Mouse (Mus musculus) hindlimb bud, embryonic 11.5 days (tissue): Measurements from ENCODE around the gene Adamts2.

Experiments used
- DNase-seq: peaks from one replicate; pipeline ENCODE4 v3.0.0-alpha.2; 2012; ENCODE audit warnings: low read depth, low spot score; ENCODE audit errors: extremely low spot score

The Adamts2 gene

GRCm38 (mm10) chr11:50601641-50602355 is at the start of gene Adamts2:
TSS of gene Adamts2 (plus strand) at chr11:50602084.
- DNase-seq, result no peak

GRCm38 (mm10) chr11:50557064-50557463 is 44.8 kb upstream of the Adamts2 start:
- DNase-seq, result no peak

GRCm38 (mm10) chr11:50559108-50559507 is 42.8 kb upstream of the Adamts2 start:
- peak; percentile 16 for DNase-seq

DNA sequence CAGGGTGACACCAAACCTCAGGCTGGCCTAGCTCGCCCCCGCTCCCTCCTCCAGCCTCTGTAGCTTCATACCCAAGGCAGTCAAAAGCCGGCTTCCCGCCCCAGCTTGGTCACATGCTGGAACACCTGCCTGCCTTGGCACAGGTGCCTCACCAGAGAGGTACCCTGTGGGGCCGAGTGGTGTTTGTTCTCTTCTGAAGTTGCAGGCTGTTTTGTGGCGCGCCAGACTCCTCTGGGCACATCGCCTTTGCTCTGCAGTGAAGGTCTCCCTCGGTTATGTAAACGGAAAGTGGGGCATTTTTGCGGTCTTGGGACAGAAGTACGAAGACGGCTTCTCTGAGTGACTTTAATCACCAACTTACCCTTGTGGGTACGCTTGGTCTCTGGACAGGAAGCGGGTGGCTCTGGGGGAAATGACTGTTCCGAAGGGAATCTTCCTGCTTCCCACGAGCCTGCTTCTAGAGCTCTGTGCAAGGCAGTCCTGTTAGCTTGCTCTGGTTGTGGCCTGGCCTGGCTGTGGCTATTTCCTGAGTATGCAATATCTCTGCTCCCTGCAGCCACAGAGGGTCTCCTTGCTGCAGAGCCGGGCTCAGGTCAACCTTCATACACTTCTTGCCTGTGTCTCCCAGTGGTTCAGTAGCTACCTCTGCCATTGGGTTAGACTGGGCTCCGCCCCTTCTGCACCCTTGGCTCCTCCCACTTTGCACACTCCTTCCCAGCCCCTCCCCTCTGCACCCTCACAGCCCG is 36.2 kb upstream of the Adamts2 start:
- DNase-seq, result no peak

DNA sequence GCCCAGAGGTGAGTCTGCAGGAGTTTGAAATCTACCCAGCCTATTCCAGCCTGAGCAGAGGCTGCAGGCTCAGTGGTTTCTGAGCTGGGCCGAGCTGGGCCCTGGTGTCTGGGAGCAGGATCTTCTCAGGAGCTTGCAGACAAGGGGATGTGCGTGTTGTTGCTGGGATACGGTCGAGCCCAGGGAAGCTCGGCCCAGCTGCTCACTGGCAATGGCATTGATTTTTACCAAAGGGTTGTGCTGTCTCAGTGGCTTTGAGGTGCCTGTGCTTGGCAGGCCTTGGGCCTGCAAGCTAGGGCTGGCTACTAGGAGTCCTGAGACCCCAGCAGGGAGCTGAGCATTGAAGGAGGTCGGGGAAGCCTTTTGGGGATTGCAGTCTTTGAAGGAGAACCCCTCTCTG is 30.4 kb upstream of the Adamts2 start:
- no peak for DNase-seq

DNA sequence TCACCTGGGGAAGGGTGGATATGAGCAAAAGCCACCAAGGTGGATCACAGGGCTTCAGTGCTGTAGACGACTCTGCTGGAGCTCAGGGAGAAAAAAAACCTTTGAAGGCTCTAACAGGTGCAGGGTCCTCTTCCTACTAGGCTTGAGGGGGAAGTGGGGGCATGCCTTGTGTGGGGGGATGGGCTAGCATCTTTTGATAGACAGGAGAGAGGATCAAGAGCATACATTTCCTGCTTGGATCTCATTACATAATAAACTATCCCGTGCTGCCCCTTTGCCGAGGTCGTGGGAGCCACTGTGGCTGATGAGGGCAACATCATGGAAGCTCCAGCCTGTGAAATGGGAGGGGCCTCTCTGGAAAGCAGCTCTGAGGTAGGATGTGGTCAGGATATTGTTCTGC is 25.4 kb upstream of the Adamts2 start:
- DNase-seq, result no peak

- DNase-seq, result no peak
Observed at GRCm38 (mm10) chr11:50587026-50587425, 14.9 kb upstream of the Adamts2 start.

DNA sequence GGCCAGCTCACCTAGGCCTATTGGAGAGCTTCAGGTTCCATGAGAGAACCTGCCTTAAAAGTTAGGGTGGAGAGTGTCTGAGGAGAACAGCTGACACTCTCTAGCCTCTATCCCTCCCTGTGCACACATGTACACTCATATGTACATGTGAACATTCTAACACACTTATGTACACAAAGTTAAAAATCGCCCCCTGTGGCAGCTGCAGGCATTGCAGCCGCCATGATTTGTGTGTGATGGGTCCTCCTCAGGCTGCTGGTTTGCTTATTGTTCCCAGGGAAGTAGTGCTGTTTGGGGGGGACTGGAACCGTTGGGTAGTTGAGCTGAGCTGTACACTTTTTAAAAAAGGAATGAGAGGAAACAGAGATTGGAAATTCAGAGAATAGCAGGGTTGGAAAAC is 14.1 kb upstream of the Adamts2 start:
- DNase-seq, result no peak

DNA sequence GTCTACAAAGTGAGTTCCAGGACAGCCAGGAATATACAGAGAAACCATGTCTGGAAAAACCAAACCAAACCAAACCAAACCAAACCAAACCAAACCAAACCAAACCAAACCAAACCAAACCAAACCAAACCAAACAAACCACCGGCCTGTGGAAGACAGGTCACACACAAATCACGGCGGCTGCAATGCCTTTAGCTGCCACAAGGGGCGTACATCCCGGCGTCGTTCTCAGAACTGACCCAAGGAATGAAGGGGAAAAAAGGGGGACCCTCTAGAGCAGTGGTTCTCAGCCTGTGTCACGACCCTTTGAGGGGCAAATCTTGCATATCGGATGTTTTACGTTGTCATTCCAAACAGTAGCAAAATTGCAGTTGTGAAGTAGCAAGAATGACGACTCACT is 12.8 kb upstream of the Adamts2 start:
- no peak for DNase-seq

- DNase-seq, result no peak
Observed at GRCm38 (mm10) chr11:50591053-50591452, 10.8 kb upstream of the Adamts2 start.

GRCm38 (mm10) chr11:50592892-50593553 is 8.9 kb upstream of the Adamts2 start:
- DNase-seq, result no peak

- no peak for DNase-seq
Observed at GRCm38 (mm10) chr11:50596571-50596970, 5.3 kb upstream of the Adamts2 start.

GRCm38 (mm10) chr11:50599156-50599555 is 2.7 kb upstream of the Adamts2 start:
- DNase-seq, result no peak

- no peak for DNase-seq
Observed at GRCm38 (mm10) chr11:50602356-50603081, 635 bp downstream of the Adamts2 start.

DNA sequence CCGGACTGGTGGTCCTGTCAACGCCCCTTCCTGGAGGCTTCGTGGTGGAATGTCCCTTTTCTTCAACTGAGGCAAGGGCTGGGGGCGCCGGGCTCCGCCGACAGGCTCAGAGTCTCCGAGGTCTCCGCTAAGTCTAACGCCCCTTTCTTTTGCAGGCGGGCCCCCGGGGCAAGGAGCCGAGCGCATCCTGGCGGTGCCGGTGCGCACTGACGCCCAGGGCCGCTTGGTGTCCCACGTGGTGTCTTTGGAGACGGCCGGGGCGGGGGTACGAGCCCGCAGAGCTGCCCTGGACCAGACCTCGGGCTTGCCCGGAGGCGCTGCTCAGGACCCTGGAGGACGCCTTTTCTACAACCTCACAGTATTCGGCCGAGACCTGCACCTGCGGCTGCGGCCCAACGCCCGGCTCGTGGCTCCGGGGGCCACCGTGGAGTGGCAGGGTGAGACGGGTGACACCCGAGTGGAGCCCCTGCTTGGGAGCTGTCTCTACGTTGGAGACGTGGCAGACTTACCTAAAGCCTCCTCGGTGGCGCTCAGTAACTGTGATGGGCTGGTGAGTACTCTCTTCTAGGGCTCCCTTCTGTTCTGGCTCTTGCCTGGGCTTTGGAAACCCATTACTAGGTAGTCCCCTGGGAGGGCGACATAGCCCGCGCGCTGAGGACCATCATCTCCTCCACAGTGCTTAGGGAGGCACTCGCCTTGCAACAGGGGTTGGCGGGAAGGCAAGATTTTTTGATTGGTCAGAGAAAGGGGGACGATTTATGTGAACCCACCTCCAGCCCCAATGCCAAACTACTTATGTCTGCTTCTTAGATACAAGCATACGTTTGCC is 1.4 kb downstream of the Adamts2 start:
- no peak for DNase-seq

DNA sequence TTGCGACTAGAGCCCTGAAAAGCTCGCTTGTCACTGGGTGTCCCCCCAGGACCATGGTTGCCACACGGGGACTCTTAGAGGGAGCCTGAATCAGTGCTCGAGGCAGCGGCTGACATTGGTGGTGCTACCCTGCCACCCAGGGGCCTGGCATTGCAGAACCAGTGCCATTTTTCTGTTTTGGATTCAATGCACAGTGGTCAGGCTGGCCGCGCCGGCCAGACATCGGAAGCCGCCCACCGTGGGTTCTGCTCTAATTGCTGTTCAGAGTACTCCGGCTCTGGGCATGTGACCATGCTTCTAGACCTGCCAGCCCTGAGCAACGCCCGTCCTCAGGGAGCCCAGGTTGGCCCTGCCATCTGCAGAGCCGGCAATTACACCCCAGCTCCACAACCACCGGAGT is 2.5 kb downstream of the Adamts2 start:
- no peak for DNase-seq

GRCm38 (mm10) chr11:50611181-50611580 is 9.3 kb downstream of the Adamts2 start:
- no peak for DNase-seq

DNA sequence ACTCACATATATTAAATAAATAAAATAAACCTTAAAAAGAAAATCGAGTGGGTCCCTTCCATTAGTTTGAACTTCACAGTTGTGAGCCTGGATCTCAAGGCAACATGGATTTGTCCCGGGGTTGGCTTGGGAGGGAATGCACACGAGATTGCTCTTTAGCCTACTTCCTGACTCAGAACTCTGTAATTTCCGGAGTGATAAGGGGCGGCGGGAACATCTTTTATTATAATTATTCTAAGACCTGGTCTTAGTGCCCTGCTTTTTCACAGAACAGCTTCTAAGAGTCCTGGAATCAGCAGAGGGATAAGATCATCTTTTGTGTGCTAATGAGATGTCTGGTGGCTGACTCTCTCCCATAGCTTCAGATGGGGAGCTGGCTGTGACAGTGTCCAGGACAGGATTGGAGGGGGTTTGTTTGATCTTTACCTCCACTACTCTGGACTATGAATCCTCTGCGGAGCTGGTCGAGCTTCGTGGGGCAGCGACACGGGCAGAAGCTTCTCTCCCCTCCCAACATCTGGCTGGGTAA is 15.2 kb downstream of the Adamts2 start:
- no peak for DNase-seq

DNA sequence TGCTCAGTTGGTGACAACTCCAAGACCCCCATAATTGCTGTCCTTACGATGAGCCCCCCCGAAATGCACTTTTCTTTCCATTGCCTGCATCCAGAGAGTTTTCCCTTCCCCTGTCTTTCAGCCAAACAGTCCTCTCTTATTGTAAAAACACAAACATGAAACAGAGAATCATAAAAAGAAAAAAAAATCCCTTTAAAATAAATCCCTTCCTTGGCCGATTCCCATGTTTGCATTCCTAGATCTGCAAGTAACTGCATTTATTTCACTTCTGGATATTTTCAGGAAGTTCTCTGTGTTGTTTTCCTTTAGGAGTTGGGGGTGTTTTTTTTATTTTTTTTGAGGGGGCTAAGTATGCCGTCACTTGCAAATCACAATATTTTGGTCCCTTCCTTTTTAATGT is 19.0 kb downstream of the Adamts2 start:
- DNase-seq, result no peak

- no peak for DNase-seq
Observed at GRCm38 (mm10) chr11:50621364-50621763, 19.5 kb downstream of the Adamts2 start.
